In genomic region chr8:121128531-121129264, GRCm38 (mm10) we compare ENCODE assay signal across 10 mouse cellular contexts. TPM values are rescaled to one million over a fixed set of nuclear protein-coding genes. Genes with fewer than 3 reads are reported as not detected.
DNase-seq lines count a peak whose midpoint lies in the region; ATAC-seq and TF ChIP-seq lines count a peak whose summit lies in the region.
"Had no signal": no experiment of that assay in that cellular context is flagged by ENCODE, and none has a peak within 500 bp of the region (broad histone marks: within the 10 kb centered on the region; RNA-seq: fewer than 3 reads in every experiment).

No protein-coding gene starts in this region.

- 9% methylated on average over 55 of the region's 55 CpGs for WGBS in heart, embryonic 16.5 days
- WGBS in liver, embryonic 13.5 days (ENCODE audit: insufficient replicate concordance) = 3% methylated on average over 54 of the region's 55 CpGs

- no peak for ATAC-seq in heart, embryonic 16.5 days (replicated peaks; ENCODE audit: extremely low read depth, insufficient read depth, low FRiP score)
- no peak for ATAC-seq in liver, embryonic 13.5 days (ENCODE audit: low read depth)

- H3K4me2 ChIP-seq in heart, embryonic 16.5 days (ENCODE audit: low read depth, low read length) = peak overlapping the region; percentile 54
- peak overlapping the region; percentile 12; the same call in 1 of the 2 replicates for H3K4me2 ChIP-seq in liver, embryonic 13.5 days

- H3K9me3 ChIP-seq in ES-Bruce4 (replicated peaks; ENCODE audit: control insufficient read depth, insufficient read depth, low read length, poor library complexity, severe bottlenecking) = no peaks in the 10 kb centered on the region
- no peaks in the 10 kb centered on the region for H3K9me3 ChIP-seq in heart, embryonic 16.5 days (replicated peaks; ENCODE audit: control insufficient read depth, low read length)
- H3K9me3 ChIP-seq in liver, embryonic 13.5 days (replicated peaks) = no peaks in the 10 kb centered on the region

- H3K27me3 ChIP-seq in ES-Bruce4 (ENCODE audit: control insufficient read depth, insufficient read depth, low read length, poor library complexity, severe bottlenecking) = peaks cover 24% of the 10 kb centered on the region
- peaks cover 73% of the 10 kb centered on the region for H3K27me3 ChIP-seq in heart, embryonic 16.5 days (ENCODE audit: control insufficient read depth, insufficient read depth, low read length)
- peaks cover 92% of the 10 kb centered on the region for H3K27me3 ChIP-seq in liver, embryonic 13.5 days

- TF ChIP-seq EP300 in ES-Bruce4 (IDR thresholded peaks at IDR 0.05; ENCODE audit: insufficient read depth, low read depth, low read length) = no peak

- no peak for TF ChIP-seq CTCF in ES-Bruce4 (IDR thresholded peaks at IDR 0.05; ENCODE audit: low read depth, low read length)

- peaks cover 2% of the 10 kb centered on the region for H3K4me1 ChIP-seq in ES-Bruce4 (ENCODE audit: control insufficient read depth, insufficient read depth, low read length)
- peaks cover 8% of the 10 kb centered on the region; the same call in 1 of the 2 replicates for H3K4me1 ChIP-seq in heart, embryonic 16.5 days (ENCODE audit: control insufficient read depth, insufficient read depth, low read length)
- peaks cover 13% of the 10 kb centered on the region for H3K4me1 ChIP-seq in liver, embryonic 13.5 days (replicated peaks)

- H3K4me3 ChIP-seq in ES-Bruce4 (ENCODE audit: low read depth, low read length) = peak overlapping the region; percentile 31
- peak overlapping the region; percentile 33 for H3K4me3 ChIP-seq in heart, embryonic 16.5 days (ENCODE audit: low read length)
- peak overlapping the region; percentile 10 for H3K4me3 ChIP-seq in liver, embryonic 13.5 days (replicated peaks)
- H3K4me3 ChIP-seq: left cerebral cortex, adult 2 months had no signal

- peak; percentile 85 for DNase-seq in heart, adult 11 months
- DNase-seq in heart, adult 18-20 months = no peak
- no peak for DNase-seq in liver, embryonic 13.5 days
- no peak for DNase-seq in urinary bladder, postnatal 10 days (ENCODE audit: low spot score)
- DNase-seq in urinary bladder, postnatal 36 days (ENCODE audit: low spot score in 2 of 2) = no peak
- DNase-seq in thymus, postnatal 25 days = no peak
- DNase-seq: adrenal gland, adult 2 months had no signal

- peak overlapping the region; percentile 16; the same call in 1 of the 2 replicates for H3K9ac ChIP-seq in ES-Bruce4 (ENCODE audit: low read depth, poor library complexity, severe bottlenecking)
- 0 out of 2 replicates have a peak overlapping the region, but pooled peaks have one; percentile 36 for H3K9ac ChIP-seq in heart, embryonic 16.5 days (ENCODE audit: low read length)
- H3K9ac ChIP-seq in liver, embryonic 13.5 days = no peak overlapping the region; the same call in 1 of the 2 replicates

- TF ChIP-seq POLR2A in ES-Bruce4 (IDR thresholded peaks at IDR 0.05; ENCODE audit: insufficient read depth, low read length) = no peak

- H3K27ac ChIP-seq in ES-Bruce4 (ENCODE audit: insufficient read depth, low read length) = no peak overlapping the region
- H3K27ac ChIP-seq in heart, embryonic 16.5 days (ENCODE audit: low read length) = no peak overlapping the region
- H3K27ac ChIP-seq in liver, embryonic 13.5 days = no peak overlapping the region
- H3K27ac ChIP-seq: left cerebral cortex, adult 2 months had no signal

- no peaks in the 10 kb centered on the region for H3K36me3 ChIP-seq in ES-Bruce4 (ENCODE audit: control insufficient read depth, insufficient read depth, low read length, poor library complexity, severe bottlenecking)
- no peaks in the 10 kb centered on the region for H3K36me3 ChIP-seq in heart, embryonic 16.5 days (ENCODE audit: control insufficient read depth, insufficient read depth)
- H3K36me3 ChIP-seq in liver, embryonic 13.5 days = no peaks in the 10 kb centered on the region

RNA-seq across cellular contexts. Expression of gene Foxl1, which starts 1.0 kb away (rescaled TPM):
- total RNA-seq in heart, adult 18-20 months (2021) = under 1 TPM; 0.10 to 0.18 TPM
- not detected in 2 replicates for polyA plus RNA-seq in ES-Bruce4 (2011; ENCODE audit: insufficient read depth, insufficient read length, low read depth, missing spikeins)
- polyA plus RNA-seq in heart, embryonic 16.5 days (2015; fragmentation: Nextera tagmentation; extraction: Ambion mirVana) = 0.49 and 0.62 TPM in 2 replicates
- polyA plus RNA-seq in liver, embryonic 13.5 days (2015; fragmentation: Nextera tagmentation; extraction: Ambion mirVana) = 0.13 and 0.14 TPM in 2 replicates

RNA-seq across cellular contexts. Expression of gene Foxc2, which starts 12.7 kb away (rescaled TPM):
- total RNA-seq in heart, adult 18-20 months (2021) = 1 to 10 TPM; 1.7 to 1.9 TPM
- not detected in 2 replicates for polyA plus RNA-seq in ES-Bruce4 (2011; ENCODE audit: insufficient read depth, insufficient read length, low read depth, missing spikeins)
- 3.5 and 4.4 TPM in 2 replicates for polyA plus RNA-seq in heart, embryonic 16.5 days (2015; fragmentation: Nextera tagmentation; extraction: Ambion mirVana)
- polyA plus RNA-seq in liver, embryonic 13.5 days (2015; fragmentation: Nextera tagmentation; extraction: Ambion mirVana) = 0.14 and 0.22 TPM in 2 replicates

RNA-seq across cellular contexts. Expression of gene Mthfsd, which starts 20.5 kb away (rescaled TPM):
- total RNA-seq in heart, adult 18-20 months (2021) = 10 to 100 TPM; 12.7 to 13.0 TPM
- polyA plus RNA-seq in ES-Bruce4 (2011; ENCODE audit: insufficient read depth, insufficient read length, low read depth, missing spikeins) = 35.5 and 38.9 TPM in 2 replicates
- polyA plus RNA-seq in heart, embryonic 16.5 days (2015; fragmentation: Nextera tagmentation; extraction: Ambion mirVana) = 32.1 and 32.3 TPM in 2 replicates
- 25.6 and 26.9 TPM in 2 replicates for polyA plus RNA-seq in liver, embryonic 13.5 days (2015; fragmentation: Nextera tagmentation; extraction: Ambion mirVana)

RNA-seq across cellular contexts. Expression of gene Foxf1, which starts 44.5 kb away (rescaled TPM):
- total RNA-seq in heart, adult 18-20 months (2021) = under 1 TPM; 0.15 to 0.31 TPM
- 0.33 TPM in 1 of 2 replicates, not detected in the other for polyA plus RNA-seq in ES-Bruce4 (2011; ENCODE audit: insufficient read depth, insufficient read length, low read depth, missing spikeins)
- polyA plus RNA-seq in heart, embryonic 16.5 days (2015; fragmentation: Nextera tagmentation; extraction: Ambion mirVana) = 1.9 and 8.9 TPM in 2 replicates
- 5.6 and 5.9 TPM in 2 replicates for polyA plus RNA-seq in liver, embryonic 13.5 days (2015; fragmentation: Nextera tagmentation; extraction: Ambion mirVana)
